Mouse (Mus musculus) heart, adult 2 months (tissue): Measurements from ENCODE around the gene Cdk10. TPM values are rescaled to one million over a fixed set of nuclear protein-coding genes. Genes with fewer than 3 reads are reported as not detected.
"Not testable (repeated sequence)": the region's sequence is repeated elsewhere in the genome, so short reads cannot be mapped to it uniquely, and the experiment has no call there.

Source experiments
- DNase-seq, 2 experiments: peaks; one replicate each; pipeline ENCODE4 v3.0.0; 2021
- H3K27ac ChIP-seq: fragments of 200-600 bp; 2 replicates; pipeline ENCODE4 v1.8.1; 2022
- H3K27me3 ChIP-seq: fragments of 200-500 bp; 2 replicates; pipeline ENCODE4 v1.6.1; 2012; ENCODE audit warnings: mild to moderate bottlenecking, low read length, inconsistent platforms, mixed read lengths; ENCODE audit not compliant: control insufficient read depth, insufficient read depth
- H3K36me3 ChIP-seq: fragments of 200-500 bp; 2 replicates; pipeline ENCODE4 v1.6.1; 2012; ENCODE audit warnings: low read length, inconsistent platforms; ENCODE audit not compliant: control insufficient read depth, insufficient read depth
- H3K4me1 ChIP-seq: fragments of 200-500 bp; 2 replicates; pipeline ENCODE4 v1.6.1; 2011; ENCODE audit warnings: low read length; ENCODE audit not compliant: control insufficient read depth, insufficient read depth
- H3K4me3 ChIP-seq: fragments of 200-600 bp; 2 replicates; pipeline ENCODE4 v1.8.1; 2022
- H3K79me2 ChIP-seq: fragments of 200-500 bp; replicated peaks from 2 replicates; pipeline ENCODE4 v1.6.1; 2012; ENCODE audit warnings: mild to moderate bottlenecking, inconsistent platforms, low read length, moderate library complexity, mixed read lengths; ENCODE audit not compliant: control insufficient read depth, insufficient read depth
- H3K9ac ChIP-seq: fragments of 200-500 bp; 2 replicates; pipeline ENCODE4 v1.6.1; 2012; ENCODE audit warnings: low read depth, mild to moderate bottlenecking, control low read depth, inconsistent platforms, low read length, mixed read lengths
- CTCF ChIP-seq: fragments of 200-600 bp; IDR thresholded peaks from 2 replicates; pipeline ENCODE4 v1.8.1; 2022; ENCODE audit warnings: antibody characterized with exemption, mild to moderate bottlenecking, moderate library complexity
- EP300 ChIP-seq: fragments of 200-500 bp; IDR thresholded peaks from 2 replicates; pipeline ENCODE4 v1.6.1; 2011; ENCODE audit warnings: low read depth, low read length, control low read depth; ENCODE audit not compliant: insufficient read depth
- POLR2A ChIP-seq: fragments of 200-500 bp; IDR thresholded peaks from 2 replicates; pipeline ENCODE4 v1.6.1; 2011; ENCODE audit warnings: mild to moderate bottlenecking, low read depth, low read length, control low read depth; ENCODE audit not compliant: insufficient read depth
- WGBS: fragments of 180-500 bp; shearing (Covaris S2); methylation state at CpG from one replicate; pipeline ENCODE4 v1.1.7; 2018; 5-methylcytosine and 5-hydroxymethylcytosine counted together
- intact Hi-C: fragments of 180-260 bp; cut with DNase I; formaldehyde crosslinking; loops from one replicate; pipeline ENCODE4 v1.15.1; 2025
- polyA plus RNA-seq: library from polyadenylated mRNA; depleted of rRNA; stranded (reverse); fragments of >200 nt; gene quantifications from 2 replicates; pipeline ENCODE4 v1.2.3, GENCODE M21; 2012
- total RNA-seq, 2 experiments: library from RNA; stranded (reverse); gene quantifications; 2 replicates each; pipeline ENCODE4 v1.2.3; 2021

Cdk10 gene
- total and polyA plus RNA-seq, 3 experiments, result 18.4 to 32.4 (median 22.9) TPM

DNA sequence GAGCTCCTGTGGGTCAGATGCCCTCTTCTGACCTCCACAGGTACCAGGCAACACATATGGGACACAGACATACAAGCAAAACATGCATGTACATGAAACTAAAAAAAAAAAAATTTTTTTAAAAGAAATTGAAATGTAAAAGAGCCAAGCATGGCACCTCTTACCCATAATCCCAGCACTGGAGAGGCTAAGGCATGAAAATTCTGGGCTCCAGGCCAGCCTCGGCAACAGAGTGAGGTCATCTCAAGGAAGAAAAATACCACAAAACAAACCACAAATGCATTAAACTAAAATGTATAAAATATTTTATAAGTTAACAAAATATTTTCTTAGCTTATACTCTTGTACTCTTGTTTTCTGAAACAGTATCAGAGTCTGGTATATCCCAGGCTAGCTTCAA, 3.7 kb upstream of the Cdk10 start:
- intact Hi-C loops, result loop anchor here (10.0 kb wide), 2 partner anchors 264 to 846 kb away; partner anchors contain the start of gene Zc3h18
- H3K27me3 ChIP-seq, result no peaks in the 10 kb centered on the region

DNA sequence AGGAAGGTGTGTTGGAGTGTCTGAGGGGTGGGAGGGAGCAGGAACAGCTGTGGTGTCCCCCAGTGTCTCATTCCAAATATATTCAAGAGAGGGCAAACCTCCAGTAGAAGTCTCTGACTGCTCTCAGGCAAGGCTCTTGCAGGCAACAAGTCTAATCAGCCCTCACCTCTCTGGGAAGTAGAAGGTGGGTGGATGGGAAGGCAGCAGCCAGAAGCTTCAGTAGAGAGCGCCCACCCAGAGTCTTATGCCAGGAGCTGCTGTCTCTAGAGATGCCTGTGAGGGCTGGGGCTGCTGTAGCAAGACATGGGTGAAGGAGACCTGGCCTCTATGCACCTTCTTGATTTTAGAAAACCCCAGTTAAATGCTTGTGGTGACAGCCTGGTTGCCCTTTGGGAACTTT, 3.8 kb downstream of the Cdk10 start:
- Histone ChIP-seq H3K9ac (no peak overlapping the region), H3K4me1 (peaks cover 2% of the 10 kb centered on the region), H3K27ac (no peak overlapping the region), H3K36me3 (no peaks in the 10 kb centered on the region), H3K27me3 (no peaks in the 10 kb centered on the region), H3K4me3 (no peak overlapping the region), H3K79me2 (no peaks in the 10 kb centered on the region)
- intact Hi-C loops, result loop anchor here (10.0 kb wide), 2 partner anchors 256 to 854 kb away; partner anchors contain the start of gene Zc3h18
- 100% methylated on average over 1 of the region's 1 CpGs for WGBS
- no peak for DNase-seq
- TF ChIP-seq POLR2A, result no peak
- no peak for TF ChIP-seq EP300
- no peak for TF ChIP-seq CTCF

More for the DNA sequence above, 3.7 kb upstream of the Cdk10 start:
- H3K27ac ChIP-seq, result no peak overlapping the region
- peaks cover 2% of the 10 kb centered on the region for H3K4me1 ChIP-seq
- WGBS, result 27% methylated on average over 1 of the region's 1 CpGs
- DNase-seq, result no peak
- no peak overlapping the region for H3K4me3 ChIP-seq
- no peak overlapping the region for H3K9ac ChIP-seq
- H3K36me3 ChIP-seq, result no peaks in the 10 kb centered on the region
- no peaks in the 10 kb centered on the region for H3K79me2 ChIP-seq
- TF ChIP-seq CTCF (no peak), EP300 (no peak), POLR2A (no peak)

DNA sequence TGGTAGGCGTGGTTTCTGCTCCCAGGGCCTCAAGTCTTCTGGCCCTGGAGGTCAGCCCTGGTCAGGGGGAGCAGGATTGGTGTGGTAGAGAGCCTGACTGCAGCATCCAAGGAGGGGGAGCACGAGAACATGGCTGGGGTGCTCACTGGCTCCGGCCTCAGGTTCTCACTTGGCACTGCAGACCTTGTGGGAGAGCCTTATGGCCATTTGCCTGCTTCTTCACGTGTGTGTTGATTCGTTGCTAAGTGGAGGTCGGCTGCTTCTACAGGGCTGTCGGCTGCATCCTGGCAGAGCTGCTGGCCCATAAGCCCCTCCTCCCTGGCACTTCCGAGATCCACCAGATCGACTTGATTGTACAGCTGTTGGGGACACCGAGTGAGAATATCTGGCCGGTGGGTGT, 5.7 kb downstream of the Cdk10 start:
- H3K27me3 ChIP-seq, H3K36me3 ChIP-seq, H3K9ac ChIP-seq, DNase-seq, H3K4me1 ChIP-seq, intact Hi-C loops, H3K4me3 ChIP-seq, H3K79me2 ChIP-seq, H3K27ac ChIP-seq: not testable (repeated sequence)
- WGBS, result 79% methylated on average over 11 of the region's 11 CpGs

DNA sequence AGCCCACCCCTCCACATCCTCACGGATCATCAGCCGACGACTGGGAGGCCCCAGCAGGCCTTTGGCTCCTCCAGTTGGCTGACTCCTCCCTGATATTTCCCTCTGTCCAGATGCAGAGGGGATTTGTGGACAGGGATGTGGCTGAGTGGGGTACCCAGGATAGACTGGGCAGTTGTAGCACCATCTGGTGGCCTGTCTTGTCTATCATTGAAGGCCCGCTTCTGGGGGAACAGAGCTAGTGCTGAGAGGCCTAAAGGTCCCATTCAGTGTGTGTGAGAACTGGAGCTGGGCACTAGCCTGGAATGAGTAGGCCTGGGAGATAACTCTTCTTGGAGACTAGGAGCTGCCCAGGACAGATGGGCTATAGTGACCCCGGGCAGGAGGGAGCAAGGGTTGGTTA, 7.1 kb downstream of the Cdk10 start:
- intact Hi-C loops, result no loop called here
- H3K4me1 ChIP-seq, result peaks cover 4% of the 10 kb centered on the region
- H3K4me3 ChIP-seq, result no peak overlapping the region
- no peaks in the 10 kb centered on the region for H3K79me2 ChIP-seq
- H3K27me3 ChIP-seq, result no peaks in the 10 kb centered on the region
- DNase-seq, result peak in 1 of 2 experiments; percentile 19
- 58% methylated on average over 5 of the region's 5 CpGs for WGBS
- H3K9ac ChIP-seq, result no peak overlapping the region
- H3K36me3 ChIP-seq, result no peaks in the 10 kb centered on the region
- TF ChIP-seq CTCF (peak; percentile 47), POLR2A (no peak), EP300 (no peak)
- no peak overlapping the region for H3K27ac ChIP-seq

- intact Hi-C loops, result no loop called here
- Histone ChIP-seq H3K36me3 (no peaks in the 10 kb centered on the region), H3K79me2 (no peaks in the 10 kb centered on the region), H3K4me1 (peaks cover 4% of the 10 kb centered on the region), H3K9ac (no peak overlapping the region), H3K27me3 (no peaks in the 10 kb centered on the region), H3K4me3 (no peak overlapping the region), H3K27ac (no peak overlapping the region)
- no peak for TF ChIP-seq EP300
- TF ChIP-seq POLR2A, result no peak
- no peak for TF ChIP-seq CTCF
- no peak for DNase-seq
- 51% methylated on average over 7 of the region's 7 CpGs for WGBS
Observed at GRCm38 (mm10) chr8:123232553-123232952, 7.9 kb downstream of the Cdk10 start.

GRCm38 (mm10) chr8:123233300-123233699, 8.7 kb downstream of the Cdk10 start:
- no peaks in the 10 kb centered on the region for H3K36me3 ChIP-seq
- no peak overlapping the region for H3K9ac ChIP-seq
- no peak for DNase-seq
- H3K4me1 ChIP-seq, result peaks cover 4% of the 10 kb centered on the region
- H3K4me3 ChIP-seq, result no peak overlapping the region
- no peak for TF ChIP-seq EP300
- no peak for TF ChIP-seq POLR2A
- no peak for TF ChIP-seq CTCF
- H3K27me3 ChIP-seq, result no peaks in the 10 kb centered on the region
- H3K79me2 ChIP-seq, result no peaks in the 10 kb centered on the region
- H3K27ac ChIP-seq, result no peak overlapping the region
- WGBS, result 59% methylated on average over 13 of the region's 13 CpGs
- intact Hi-C loops, result no loop called here

DNA sequence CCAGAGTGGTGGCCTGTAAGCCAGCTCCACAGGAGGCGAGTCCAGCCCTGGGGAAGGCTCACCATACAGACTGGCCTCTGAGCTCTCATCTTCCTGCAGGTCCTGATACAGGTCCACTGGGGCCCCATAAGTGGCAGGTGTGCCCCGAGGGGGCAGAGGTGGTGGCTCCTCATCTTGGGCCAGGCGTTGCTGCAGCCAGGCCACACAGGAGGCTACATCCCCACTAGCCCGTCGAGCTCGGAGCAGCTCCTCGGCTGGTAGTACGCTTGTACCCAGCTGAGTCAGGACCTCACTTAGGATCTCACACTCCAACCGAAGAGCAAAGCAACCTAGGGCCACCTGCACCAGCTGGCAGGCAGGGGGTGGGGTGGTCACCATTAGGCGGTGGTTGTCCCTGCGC, 9.1 kb downstream of the Cdk10 start:
- Histone ChIP-seq H3K36me3 (no peaks in the 10 kb centered on the region), H3K9ac (no peak overlapping the region), H3K4me1 (peaks cover 4% of the 10 kb centered on the region), H3K79me2 (no peaks in the 10 kb centered on the region), H3K27ac (no peak overlapping the region), H3K27me3 (no peaks in the 10 kb centered on the region), H3K4me3 (no peak overlapping the region)
- intact Hi-C loops, result no loop called here
- no peak for TF ChIP-seq CTCF
- TF ChIP-seq EP300, result no peak
- no peak for TF ChIP-seq POLR2A
- no peak for DNase-seq
- 78% methylated on average over 11 of the region's 11 CpGs for WGBS
